Mouse (Mus musculus) T-helper 1 cell (primary cell): ENCODE data around the gene Faim2.

Experiments
- in situ Hi-C: fragments of 300-600 bp; cut with MboI, MseI; formaldehyde crosslinking; loops from one replicate; pipeline ENCODE4 v1.15.1; 2025; ENCODE audit warnings: high pct_unique_total_duplicates

Gene Faim2

DNA sequence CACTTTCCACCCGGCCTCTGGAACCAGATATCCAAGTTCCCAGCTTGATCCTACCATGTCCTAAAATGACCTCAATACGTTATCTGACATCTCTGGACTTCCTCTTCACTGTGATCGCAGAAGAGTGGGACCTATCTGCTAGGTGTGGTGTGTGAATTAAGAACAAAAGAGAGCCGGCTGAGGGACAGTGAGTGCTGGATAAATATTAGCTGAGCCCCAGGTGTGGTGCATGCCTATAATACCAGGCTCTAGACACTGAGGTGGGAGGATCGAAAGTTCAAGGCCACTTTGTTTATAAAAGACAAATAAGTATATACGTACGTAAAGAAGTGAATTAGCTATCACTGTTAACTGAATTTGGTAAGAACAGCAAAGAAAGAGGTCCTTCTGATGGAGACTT, 18.1 kb downstream of the Faim2 start:
- in situ Hi-C loops: loop anchor here (10.0 kb wide), 1 partner anchor 175 kb away; no protein-coding TSS in a partner anchor

DNA sequence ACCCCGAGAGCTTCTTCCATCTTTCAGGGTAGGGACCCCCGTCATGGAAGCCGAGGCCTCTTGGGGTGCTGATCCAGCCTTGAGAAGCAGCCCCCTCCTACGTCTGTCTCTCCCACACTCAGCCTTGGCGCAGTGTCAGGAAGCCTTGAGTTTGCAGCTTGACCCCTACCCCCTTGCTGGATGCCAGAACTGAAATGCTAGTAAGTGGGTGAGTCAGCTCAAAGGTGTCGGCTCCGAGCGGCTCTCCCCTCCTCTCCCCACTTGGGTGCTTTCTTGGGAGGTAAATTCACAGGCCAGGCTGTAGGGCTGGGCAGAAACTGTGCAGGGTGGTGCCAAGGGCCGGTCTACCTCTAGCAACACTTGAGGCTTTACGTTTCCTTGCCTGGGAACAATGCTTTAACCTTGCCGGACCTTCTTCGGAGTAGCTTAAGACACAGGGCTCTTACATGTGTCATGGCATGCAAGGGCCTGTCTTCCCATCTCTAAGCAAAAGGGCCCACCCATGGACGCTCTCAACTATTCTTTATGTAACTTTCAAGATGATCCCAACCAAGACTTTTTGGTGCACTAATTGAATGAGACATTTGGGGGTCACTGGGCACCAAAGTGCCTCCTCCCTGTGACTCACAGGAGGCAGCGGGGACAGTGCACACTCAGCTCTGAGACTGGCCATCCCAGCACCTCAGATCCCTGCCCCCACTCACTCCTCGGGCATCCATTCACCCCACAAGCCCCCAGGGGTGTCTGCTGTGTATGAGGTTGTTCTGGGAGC, 22.5 kb downstream of the Faim2 start:
- in situ Hi-C loops: loop anchor here (10.0 kb wide), 1 partner anchor 179 kb away; no protein-coding TSS in a partner anchor

DNA sequence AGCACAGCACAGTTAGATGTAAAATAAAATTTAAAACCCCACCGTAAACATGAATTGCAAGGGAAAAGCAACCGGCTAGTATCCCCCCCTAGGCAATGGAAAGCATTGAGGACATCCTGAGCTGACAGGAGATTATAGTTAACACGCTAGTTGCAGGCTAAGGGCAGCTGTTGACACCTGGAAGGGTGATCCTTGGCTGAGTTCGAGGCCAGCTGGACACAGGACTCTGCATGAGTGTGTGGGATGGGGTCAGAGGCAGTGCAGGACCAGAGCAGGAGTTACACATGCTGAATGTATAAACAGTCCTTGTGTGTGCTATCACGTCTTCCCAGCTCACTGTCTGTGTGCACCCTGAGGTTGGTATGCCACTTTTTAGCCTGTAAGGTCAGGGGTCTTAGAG, 24.7 kb downstream of the Faim2 start:
- in situ Hi-C loops: loop anchor here (5.0 to 10.0 kb wide), 2 partner anchors 79 to 182 kb away; no protein-coding TSS in a partner anchor

DNA sequence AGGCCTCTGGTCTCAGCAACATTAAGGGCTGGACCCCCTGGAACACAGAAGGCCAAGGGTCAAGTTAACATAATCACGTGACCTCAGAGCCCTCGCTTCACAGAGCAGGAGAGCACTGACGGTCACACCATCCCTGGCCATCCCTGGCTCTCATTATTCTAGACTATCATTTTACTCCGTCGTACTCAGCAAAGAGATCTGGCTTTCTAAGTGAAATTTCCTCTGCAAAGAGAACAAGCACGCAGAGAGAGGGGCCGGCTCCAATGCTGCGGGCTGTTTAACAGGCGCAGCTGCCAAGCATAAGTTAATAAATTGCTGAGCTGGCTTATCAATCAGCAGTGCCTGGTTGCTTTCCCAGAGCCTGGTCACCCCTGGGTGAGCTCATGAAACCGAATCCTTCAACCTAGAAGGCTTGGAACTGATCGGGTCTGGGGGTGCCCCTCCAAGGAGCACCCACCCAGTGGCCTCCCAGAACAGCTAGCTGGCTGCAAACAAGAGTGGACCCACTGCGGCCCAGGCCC, 25.6 kb downstream of the Faim2 start:
- in situ Hi-C loops: loop anchor here (5.0 to 10.0 kb wide), 2 partner anchors 80 to 182 kb away; no protein-coding TSS in a partner anchor

DNA sequence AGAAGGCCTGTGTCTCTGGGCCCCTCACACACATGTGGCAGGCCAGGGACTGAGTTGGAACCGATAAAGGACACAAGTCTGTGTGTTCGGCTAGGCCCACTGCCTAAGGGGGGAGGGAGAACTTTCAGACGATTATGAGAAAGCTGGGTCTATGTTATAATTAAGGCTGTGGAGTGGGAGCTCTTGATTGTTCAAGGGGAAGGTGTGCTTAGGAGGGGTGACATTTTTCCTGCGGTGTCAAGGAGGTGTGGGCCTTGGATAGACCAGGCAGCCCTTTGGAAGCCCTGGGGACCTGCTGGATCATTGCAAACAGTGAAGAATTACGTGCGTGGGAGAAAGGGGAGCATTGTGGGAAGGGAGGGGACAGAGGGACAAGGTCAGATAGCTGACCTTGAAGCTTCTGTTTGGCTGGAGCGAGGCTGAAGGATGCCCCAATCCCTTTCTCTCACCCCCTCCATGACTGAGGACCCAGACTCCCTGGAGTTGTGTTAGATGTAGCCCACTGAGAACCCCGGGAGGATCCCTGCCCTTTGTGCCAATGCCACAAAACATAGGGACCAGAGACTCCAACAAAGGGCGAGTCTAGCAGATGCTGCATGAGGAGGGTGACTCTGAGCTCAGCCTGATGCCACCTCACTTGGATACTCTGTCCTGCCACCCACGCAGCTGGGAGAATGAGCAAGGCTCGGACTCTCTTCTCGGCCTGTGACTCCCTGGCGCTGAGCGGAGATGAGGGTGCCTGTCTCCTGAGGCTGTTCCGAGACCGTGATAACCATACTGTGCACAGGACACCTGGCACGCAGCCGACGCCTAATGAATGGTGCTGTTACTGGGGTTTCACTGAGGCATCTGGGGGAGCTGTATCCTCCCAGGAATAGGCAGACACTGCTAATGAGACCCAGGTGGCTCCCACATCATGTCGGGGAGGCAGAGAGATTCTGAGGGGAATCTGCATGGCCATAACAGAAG, 26.4 kb downstream of the Faim2 start:
- in situ Hi-C loops: loop anchor here (5.0 to 10.0 kb wide), 2 partner anchors 81 to 183 kb away; no protein-coding TSS in a partner anchor

DNA sequence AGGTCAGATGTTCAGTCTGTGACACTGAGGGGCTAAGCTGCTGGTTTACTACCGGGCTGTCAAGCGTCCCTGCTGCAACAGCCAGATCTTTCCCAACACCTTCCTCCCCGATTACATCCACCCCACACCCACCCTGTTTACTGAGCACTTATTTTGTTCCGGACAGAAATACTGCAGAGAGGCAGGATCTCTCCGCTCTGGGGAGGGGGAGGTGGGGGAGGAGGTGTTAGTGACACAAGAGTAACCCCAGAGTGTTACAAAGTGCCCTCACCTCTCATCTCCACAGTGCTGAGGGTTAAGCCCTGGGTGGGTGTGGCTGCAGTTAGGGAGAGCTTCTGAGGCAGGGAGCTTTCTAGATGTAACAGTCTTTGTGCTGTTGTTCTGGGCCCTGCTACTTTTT, 27.6 kb downstream of the Faim2 start:
- in situ Hi-C loops: loop anchor here (5.0 to 10.0 kb wide), 2 partner anchors 82 to 184 kb away; no protein-coding TSS in a partner anchor

DNA sequence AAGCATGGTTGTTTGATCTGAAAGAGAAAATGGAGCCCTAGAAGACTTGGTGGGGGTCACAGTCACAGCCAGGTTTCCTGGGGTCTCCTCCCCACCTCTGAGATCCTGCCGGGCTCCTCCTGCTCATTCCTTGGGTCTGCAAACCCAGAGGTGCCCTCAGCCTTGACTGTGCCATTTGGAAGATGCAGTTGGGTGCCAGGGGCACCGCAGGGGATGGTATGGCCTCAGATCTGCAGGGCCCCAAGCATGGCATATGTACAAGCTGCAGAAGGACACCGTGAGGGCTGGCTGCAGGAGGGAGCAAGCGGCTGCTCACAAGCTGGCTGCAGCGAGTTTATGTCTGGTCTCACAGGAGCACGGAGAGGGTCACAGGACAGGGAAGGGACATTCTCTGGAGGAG, 28.2 kb downstream of the Faim2 start:
- in situ Hi-C loops: loop anchor here (5.0 to 10.0 kb wide), 2 partner anchors 83 to 185 kb away; no protein-coding TSS in a partner anchor

DNA sequence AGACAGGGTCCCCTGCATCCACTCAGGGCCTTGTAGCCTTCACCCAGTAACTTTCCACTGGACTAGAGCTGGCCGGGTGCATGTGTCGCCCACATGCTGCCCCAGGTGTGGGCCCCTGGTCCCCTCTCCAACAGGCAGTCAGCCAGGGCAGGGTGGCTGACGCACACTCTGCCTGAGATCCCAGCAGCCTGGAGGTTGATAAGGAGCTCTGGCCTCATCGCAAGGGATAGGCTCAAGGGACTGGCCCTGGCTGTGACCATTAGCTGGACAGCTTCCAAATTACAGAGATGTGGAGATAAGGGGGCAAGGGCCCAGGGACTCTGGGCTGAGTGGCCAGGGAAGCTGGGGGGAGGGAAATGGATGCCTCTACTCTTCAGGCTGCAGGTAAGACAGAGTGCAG, 29.2 kb downstream of the Faim2 start:
- in situ Hi-C loops: no loop called here

DNA sequence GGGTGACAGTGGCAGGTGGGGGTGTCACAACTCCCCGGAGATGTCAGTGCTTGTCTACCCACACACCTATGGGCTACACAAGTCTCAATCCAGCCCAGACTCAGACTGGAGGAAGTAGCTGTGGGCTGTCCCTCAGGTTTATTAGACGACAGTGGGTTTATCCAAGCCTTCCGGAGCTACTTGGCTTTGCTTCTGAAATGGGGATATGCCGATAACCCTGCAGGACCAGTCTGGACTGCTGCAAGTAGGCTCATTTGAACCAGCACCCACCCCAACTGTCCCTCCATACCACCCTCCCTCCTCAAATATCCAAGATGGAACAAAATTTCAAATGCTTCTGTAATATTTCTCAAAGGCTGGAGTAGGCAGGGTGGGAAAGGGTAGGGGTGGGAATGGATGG, 29.6 kb downstream of the Faim2 start:
- in situ Hi-C loops: no loop called here

DNA sequence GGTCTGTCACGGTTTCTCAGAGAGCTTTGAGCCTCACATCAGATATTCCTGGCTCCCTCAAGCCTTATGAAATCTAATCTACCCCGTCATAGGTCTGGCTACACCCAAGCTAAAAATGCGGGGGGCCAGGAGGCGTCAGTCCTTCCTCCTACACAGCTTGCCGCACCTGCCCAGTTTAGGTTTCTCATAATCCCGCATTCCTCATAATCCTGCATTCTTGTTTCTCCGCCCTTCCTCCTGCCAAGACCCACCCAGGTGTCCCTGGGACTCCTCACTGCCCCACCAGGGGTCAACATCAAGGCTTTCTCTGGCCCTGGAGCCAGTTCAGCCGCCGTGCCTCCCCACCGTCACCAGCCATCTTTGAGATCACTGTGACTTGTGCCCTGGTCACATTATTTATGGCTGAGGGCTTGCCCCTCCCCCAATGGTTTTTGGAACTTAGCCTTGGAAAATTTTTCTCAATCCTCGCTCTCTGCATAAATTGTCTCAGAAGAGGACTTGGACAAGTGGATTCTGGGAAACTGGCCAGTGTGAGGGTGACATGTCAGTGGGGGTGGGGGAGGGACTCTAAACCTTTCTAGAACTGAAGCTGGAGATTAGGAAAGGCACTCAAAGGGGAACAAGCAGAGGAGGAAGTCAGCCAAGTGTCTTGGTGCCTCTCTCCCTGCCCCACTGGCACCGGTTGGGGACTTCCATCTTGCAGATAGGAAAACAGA, 30.3 kb downstream of the Faim2 start:
- in situ Hi-C loops: no loop called here

DNA sequence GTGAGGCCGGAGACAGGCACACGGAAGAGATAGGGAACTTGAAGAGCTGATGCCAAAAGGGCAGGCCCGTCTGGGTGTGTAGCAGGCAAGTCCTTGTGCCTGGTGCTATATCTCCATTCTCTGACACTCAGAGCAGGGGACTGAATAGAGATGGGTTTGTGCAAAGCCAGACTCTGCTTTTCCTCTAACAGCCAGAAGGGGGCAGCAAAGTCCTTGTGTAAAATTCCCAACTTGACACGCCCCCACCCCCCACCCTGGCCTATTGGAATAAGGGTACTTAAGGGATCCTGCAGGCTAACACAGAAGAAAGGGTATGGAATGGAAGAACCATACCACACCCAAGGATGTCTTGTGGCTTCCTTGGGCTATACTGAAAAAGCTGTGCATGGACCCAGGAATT, 30.9 kb downstream of the Faim2 start:
- in situ Hi-C loops: no loop called here

DNA sequence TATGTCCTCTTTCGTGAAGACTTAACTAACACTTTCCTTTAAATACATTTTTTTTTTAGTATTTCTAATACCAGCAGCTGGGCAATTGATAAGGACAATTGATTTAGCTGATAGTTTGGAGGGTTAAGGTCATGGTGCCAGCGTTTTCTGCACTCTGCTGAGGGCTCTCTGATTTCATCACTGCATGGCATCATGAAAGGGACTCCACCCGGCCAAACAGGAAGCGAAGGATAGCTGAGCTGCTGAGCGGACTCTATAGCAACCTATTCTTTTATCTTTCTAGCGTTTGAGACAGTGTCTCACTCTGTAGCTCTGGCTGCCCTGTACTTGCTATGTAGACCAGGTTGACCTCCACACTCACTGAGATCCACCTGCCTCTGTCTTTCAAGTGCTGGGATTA, 43.2 kb downstream of the Faim2 start:
- in situ Hi-C loops: no loop called here

DNA sequence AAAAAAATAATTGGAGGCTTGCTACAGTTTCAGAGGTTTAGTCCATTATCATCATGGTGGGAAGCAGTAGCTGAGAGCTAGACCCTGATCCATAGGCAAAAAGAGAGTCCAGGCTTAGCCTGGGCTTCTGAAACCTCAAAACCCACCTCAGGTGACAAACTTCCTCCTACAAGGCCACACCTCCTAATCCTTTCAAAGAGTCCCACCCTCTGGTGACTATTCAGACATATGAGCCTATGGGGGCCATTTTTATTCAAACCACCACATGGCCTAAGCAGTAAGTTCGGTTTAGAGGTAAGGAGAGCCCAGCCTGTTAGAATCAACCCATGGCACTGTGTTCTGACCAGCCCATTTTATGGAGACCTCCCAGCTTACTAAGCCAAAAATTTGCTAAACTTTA, 52.2 kb downstream of the Faim2 start:
- in situ Hi-C loops: no loop called here

DNA sequence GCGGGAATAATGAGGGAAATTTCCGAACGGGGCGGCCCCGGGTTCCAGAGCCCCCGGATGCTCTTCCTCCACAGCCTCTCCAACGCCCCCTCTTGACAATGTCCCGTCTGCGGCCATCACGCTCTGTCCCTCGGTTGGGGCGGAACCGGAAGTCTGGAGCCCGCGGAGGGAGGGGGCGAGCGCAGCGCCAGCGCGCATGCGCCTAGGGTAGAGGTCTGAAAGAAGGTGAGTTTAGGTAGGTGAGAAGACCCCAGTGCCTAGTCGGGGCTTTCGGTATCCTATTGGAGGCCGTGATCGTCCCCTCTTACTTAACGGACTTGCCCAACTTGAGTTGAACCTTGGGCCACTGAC, 53.4 kb downstream of the Faim2 start, which contains the start of gene Bcdin3d:
TSS of gene Bcdin3d (minus strand) at position 155 of the 351 bp plus-strand sequence.
- in situ Hi-C loops: no loop called here

DNA sequence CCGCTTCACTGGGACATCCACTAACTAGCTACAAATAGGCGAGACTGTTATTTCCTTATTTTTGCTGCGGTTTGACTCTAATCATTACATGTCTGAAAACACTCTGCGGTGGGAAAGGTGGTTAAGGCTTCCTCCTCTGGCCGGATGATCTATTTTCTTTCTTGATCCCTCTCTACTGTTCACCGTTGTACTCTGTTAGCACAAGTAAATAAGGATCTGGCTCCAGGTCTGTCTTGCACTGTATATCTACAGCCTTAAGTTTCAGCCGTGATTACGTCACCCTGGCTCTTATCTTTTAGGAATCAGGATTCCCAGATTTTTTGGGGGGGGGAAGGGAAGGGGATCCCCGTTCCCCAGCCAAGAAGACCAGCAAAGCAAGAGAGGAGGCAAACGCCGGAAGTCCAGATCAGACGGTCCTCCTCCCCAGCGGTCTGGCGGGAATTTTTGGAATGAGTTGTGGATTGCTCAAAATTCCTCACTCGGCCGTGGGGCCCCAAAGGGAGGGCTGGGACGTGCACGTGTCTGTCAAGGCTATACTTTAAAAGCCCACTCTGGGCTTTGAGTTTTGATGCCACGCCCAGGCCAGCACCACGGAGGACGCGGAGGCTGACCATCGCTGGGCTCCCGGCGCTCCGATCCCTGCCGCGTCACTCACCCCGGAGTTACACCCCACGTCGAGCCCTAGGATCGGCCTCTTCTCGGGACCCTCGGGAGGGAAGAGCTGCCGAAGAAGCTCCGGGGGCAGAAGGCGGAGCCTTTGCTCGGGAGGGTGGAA, 54.0 kb downstream of the Faim2 start:
- in situ Hi-C loops: no loop called here

DNA sequence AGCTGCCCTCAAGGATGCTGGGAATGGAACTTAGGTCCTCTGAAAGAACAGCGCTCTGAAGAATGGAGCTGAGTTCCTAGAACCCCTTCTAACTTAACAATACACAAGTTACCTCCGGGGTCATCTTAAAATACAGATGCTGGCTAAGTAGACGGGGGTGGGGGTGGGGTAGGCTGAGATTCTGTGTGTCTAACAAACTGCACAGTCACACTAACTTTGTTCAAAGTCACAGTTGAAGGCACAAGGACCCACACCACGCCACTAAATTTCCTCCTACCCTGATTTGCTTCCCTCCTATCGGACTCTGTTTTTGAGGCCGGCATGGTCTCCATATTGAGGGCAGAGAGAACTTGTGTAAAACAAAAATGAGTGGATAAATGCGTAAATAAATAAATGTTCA, 55.0 kb downstream of the Faim2 start:
- in situ Hi-C loops: no loop called here

DNA sequence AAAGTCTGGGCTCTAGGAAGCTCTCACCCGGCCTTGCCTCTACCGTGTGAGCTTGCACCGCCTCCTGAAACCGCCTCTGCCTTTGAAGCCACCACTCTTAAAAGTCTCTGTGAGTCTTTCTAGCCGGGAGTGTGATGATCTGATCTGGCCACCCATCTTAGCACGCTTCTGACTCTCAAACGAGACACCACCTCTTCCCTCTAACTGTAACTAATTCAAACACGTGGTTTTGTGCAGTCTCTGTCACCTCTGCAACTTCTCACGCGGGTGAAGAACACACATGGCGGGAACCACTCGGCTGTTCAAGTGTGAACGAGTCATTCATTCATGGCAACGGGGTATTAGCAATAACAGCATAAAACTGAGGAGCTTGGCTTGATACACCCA, 56.3 kb downstream of the Faim2 start:
- in situ Hi-C loops: no loop called here

DNA sequence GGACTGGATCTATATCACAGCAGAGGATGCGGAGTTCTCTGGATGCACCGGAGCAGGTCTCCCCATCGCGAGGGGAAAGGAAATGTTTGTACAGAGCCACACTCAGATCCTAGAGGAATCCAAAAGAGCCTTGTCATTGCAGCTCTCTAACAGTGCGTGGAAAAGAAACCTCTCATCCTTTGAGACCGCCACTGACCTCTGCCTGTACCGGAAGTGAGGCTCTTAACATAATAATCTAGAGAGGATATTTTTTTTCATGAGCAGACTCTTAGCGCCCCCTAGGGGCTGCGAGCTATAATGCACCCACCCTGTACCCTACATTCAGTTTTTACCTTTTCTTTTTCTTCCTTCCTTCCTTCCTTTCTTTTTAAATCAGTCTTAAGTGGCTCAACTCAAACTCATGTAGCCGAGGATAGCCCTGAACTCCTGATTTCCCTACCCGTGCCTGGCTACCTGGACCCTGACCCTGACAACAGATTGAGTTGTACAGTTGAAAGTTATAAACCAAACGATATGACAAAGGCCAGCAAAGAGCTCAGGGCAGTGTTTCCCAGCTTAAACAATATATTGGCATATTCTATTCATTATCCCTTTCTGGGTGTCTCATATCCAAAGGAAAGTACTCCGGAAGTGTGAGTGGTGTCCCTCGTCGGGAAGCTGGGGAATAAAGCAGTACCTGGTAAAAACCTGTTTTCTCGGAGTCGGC, 56.8 kb downstream of the Faim2 start:
- in situ Hi-C loops: no loop called here

DNA sequence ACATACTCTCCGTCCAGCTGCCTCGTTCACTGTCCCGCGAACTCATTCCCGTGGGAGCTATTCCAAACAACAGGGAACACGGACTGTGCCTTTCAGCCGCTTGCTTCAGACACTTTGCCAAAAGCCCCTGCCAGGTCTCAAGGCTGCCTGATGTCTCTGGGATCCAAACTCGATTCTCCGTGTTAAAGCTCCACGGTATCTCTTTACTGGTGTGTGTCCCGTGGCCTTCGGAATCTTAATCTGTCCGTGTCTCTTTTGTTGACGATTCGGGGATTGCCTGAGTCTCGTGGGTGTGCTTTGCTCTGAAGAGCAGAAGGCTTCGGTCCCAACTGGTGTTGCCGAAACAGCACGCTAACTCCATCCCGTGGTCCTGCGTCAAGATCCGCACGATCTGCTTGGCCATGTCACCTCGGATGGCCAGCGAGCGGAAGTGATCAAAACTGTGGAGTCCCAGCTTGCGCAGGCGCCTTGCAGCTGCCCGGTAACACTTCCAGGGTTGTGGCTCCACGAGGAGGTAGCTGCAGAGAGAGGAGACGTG, 57.7 kb downstream of the Faim2 start:
- in situ Hi-C loops: no loop called here

DNA sequence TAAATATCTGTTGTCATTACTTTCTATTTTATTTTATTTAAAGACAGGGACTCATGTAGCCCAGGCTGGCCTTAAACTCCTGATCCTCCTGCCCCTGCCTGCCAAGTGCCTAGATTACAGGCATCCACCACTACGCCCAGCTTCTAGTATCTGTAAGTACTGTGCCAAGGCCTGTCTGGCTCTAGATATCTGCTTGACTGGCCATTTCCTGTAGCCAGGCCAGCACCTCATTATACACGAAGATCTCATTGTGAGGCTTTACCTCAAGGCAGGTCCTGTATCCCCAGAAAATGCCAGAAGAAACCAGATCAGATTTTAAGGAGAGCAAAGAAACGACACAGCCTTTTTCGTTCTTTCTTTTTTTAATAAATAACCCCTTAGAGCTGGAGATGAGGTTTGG, 58.2 kb downstream of the Faim2 start:
- in situ Hi-C loops: loop anchor here (5.0 kb wide), 1 partner anchor 47 kb away; no protein-coding TSS in a partner anchor
